Mouse (Mus musculus): ENCODE data around the gene Ambn. TPM values are rescaled to one million over a fixed set of nuclear protein-coding genes. Genes with fewer than 3 reads are reported as not detected.
A peak's percentile ranks its signal among the peaks of the same experiment; 100 is the strongest.
"Not testable (repeated sequence)": the region's sequence is repeated elsewhere in the genome, so short reads cannot be mapped to it uniquely, and the experiment has no call there.

Gene Ambn
- polyA plus RNA-seq (2014; fragmentation: Nextera tagmentation; extraction: Ambion mirVana), result 0.70 and 0.94 TPM in 2 replicates

- 68% methylated on average over 3 of the region's 3 CpGs for WGBS
- DNase-seq (ENCODE audit: low spot score) (no peak), ATAC-seq (replicated peaks; ENCODE audit: insufficient number of reproducible peaks, low FRiP score, low TSS enrichment, low read depth) (no peak)
- H3K27ac ChIP-seq (replicated peaks; ENCODE audit: low read depth, low read length), result no peak within 1 kb of the TSS
- no peak within 1 kb of the TSS for H3K4me2 ChIP-seq (ENCODE audit: low read depth, low read length)
- no peak within 1 kb of the TSS for H3K4me3 ChIP-seq (ENCODE audit: low read depth, low read length)
- H3K4me1 ChIP-seq (ENCODE audit: control insufficient read depth, insufficient read depth, low read length), result no peaks in the 10 kb centered on the region
- no peaks in the 10 kb centered on the region for H3K36me3 ChIP-seq (replicated peaks; ENCODE audit: control insufficient read depth, insufficient read depth, low read depth, low read length)
- no peaks in the 10 kb centered on the region for H3K9me3 ChIP-seq (replicated peaks; ENCODE audit: control insufficient read depth, low read length)
- no peak within 1 kb of the TSS for H3K9ac ChIP-seq (replicated peaks; ENCODE audit: low read length)
- H3K27me3 ChIP-seq (ENCODE audit: control insufficient read depth, insufficient read depth, low read length), result no peaks in the 10 kb centered on the region
Measured at GRCm38 (mm10) chr5:88455691-88456090, at the start of gene Ambn. TSS of gene Ambn (plus strand) at chr5:88455991.

DNA sequence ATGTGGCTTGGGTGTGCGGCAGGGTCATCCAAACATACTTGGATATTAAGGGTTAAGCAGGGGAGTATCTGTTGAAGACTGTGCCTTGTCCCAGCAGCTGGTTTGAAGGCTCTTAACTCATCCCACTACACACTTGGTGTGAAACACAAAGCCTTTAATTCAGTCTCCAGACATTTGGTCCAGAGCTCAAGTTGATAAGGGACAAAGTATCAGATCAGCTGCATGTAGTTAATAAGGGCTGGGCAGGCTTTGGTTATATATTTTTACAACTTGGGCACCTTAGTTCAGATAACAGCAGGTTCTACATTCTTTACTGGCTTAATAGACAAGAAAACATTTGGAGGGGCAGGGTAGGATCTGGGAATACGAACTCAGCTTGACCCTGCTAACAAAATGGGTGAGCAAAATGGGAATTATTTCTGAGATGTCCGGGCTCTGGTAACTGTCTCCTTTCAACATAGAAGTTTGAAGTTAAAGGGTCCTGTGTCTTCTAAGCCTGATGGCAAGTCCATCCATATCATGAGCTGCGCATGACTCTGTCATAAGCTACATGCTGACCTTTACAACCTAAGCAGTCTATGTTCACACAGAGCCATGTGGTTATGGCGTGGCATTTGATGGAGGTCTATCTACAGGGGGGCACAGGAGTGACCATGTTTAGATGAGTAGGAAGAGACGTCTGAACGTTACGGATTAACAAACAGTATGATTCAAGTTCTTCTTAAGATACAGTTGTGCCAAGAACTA is 35.3 kb upstream of the Ambn start:
- no peak overlapping the region for H3K4me3 ChIP-seq (ENCODE audit: low read depth, low read length)
- DNase-seq (ENCODE audit: low spot score), result no peak
- no peaks in the 10 kb centered on the region for H3K27me3 ChIP-seq (ENCODE audit: control insufficient read depth, insufficient read depth, low read length)
- H3K27ac ChIP-seq (replicated peaks; ENCODE audit: low read depth, low read length), result no peak overlapping the region
- 90% methylated on average over 8 of the region's 8 CpGs for WGBS
- no peak overlapping the region for H3K4me2 ChIP-seq (ENCODE audit: low read depth, low read length)
- H3K36me3 ChIP-seq (replicated peaks; ENCODE audit: control insufficient read depth, insufficient read depth, low read depth, low read length), result no peaks in the 10 kb centered on the region
- no peaks in the 10 kb centered on the region for H3K4me1 ChIP-seq (ENCODE audit: control insufficient read depth, insufficient read depth, low read length)
- H3K9me3 ChIP-seq (replicated peaks; ENCODE audit: control insufficient read depth, low read length), result no peaks in the 10 kb centered on the region
- ATAC-seq (replicated peaks; ENCODE audit: insufficient number of reproducible peaks, low FRiP score, low TSS enrichment, low read depth), result no peak
- no peak overlapping the region for H3K9ac ChIP-seq (replicated peaks; ENCODE audit: low read length)

DNA sequence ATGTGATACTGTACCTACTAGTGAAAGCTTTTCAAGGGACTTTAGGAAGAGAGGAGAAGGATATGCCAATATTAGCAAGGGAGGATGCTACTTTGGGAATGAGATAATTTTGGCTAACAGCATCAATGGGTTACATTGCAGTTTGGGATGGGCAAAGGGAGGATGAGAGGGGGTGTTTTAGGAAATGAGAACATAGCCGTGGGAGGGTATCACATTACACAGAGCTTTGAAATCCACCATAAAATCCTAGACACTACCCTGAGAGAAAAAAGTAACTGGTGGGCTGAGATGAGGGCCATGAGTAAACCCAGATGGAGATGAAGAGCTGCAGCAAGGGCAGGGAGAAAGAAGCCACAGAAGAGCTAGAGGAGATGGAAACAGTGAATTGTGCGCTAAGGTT is 30.9 kb upstream of the Ambn start:
- H3K27ac ChIP-seq (replicated peaks; ENCODE audit: low read depth, low read length); H3K36me3 ChIP-seq (replicated peaks; ENCODE audit: control insufficient read depth, insufficient read depth, low read depth, low read length); H3K9me3 ChIP-seq (replicated peaks; ENCODE audit: control insufficient read depth, low read length); DNase-seq (ENCODE audit: low spot score); H3K9ac ChIP-seq (replicated peaks; ENCODE audit: low read length); H3K4me2 ChIP-seq (ENCODE audit: low read depth, low read length); H3K4me3 ChIP-seq (ENCODE audit: low read depth, low read length); ATAC-seq (replicated peaks; ENCODE audit: insufficient number of reproducible peaks, low FRiP score, low TSS enrichment, low read depth); H3K4me1 ChIP-seq (ENCODE audit: control insufficient read depth, insufficient read depth, low read length); H3K27me3 ChIP-seq (ENCODE audit: control insufficient read depth, insufficient read depth, low read length): not testable (repeated sequence)
- 69% methylated on average over 2 of the region's 2 CpGs for WGBS

- H3K27ac ChIP-seq (replicated peaks; ENCODE audit: low read depth, low read length), result no peak overlapping the region
- H3K4me2 ChIP-seq (ENCODE audit: low read depth, low read length), result no peak overlapping the region
- no peaks in the 10 kb centered on the region for H3K27me3 ChIP-seq (ENCODE audit: control insufficient read depth, insufficient read depth, low read length)
- no peak overlapping the region for H3K9ac ChIP-seq (replicated peaks; ENCODE audit: low read length)
- H3K4me3 ChIP-seq (ENCODE audit: low read depth, low read length), result no peak overlapping the region
- no peaks in the 10 kb centered on the region for H3K36me3 ChIP-seq (replicated peaks; ENCODE audit: control insufficient read depth, insufficient read depth, low read depth, low read length)
- no peaks in the 10 kb centered on the region for H3K4me1 ChIP-seq (ENCODE audit: control insufficient read depth, insufficient read depth, low read length)
- ATAC-seq (replicated peaks; ENCODE audit: insufficient number of reproducible peaks, low FRiP score, low TSS enrichment, low read depth) (peak; percentile 59; the same call in 1 of the 2 replicates), DNase-seq (ENCODE audit: low spot score) (no peak)
- H3K9me3 ChIP-seq (replicated peaks; ENCODE audit: control insufficient read depth, low read length), result no peaks in the 10 kb centered on the region
- 79% methylated on average over 1 of the region's 1 CpGs for WGBS
Measured at GRCm38 (mm10) chr5:88426753-88427152, 29.0 kb upstream of the Ambn start.

GRCm38 (mm10) chr5:88467471-88467870 is 11.7 kb downstream of the Ambn start:
- H3K4me2 ChIP-seq (ENCODE audit: low read depth, low read length), result no peak overlapping the region
- H3K4me3 ChIP-seq (ENCODE audit: low read depth, low read length), result no peak overlapping the region
- 95% methylated on average over 2 of the region's 2 CpGs for WGBS
- H3K27ac ChIP-seq (replicated peaks; ENCODE audit: low read depth, low read length), result no peak overlapping the region
- no peaks in the 10 kb centered on the region for H3K9me3 ChIP-seq (replicated peaks; ENCODE audit: control insufficient read depth, low read length)
- no peaks in the 10 kb centered on the region for H3K36me3 ChIP-seq (replicated peaks; ENCODE audit: control insufficient read depth, insufficient read depth, low read depth, low read length)
- H3K27me3 ChIP-seq (ENCODE audit: control insufficient read depth, insufficient read depth, low read length), result no peaks in the 10 kb centered on the region
- no peak for DNase-seq (ENCODE audit: low spot score)
- no peak overlapping the region for H3K9ac ChIP-seq (replicated peaks; ENCODE audit: low read length)
- no peak for ATAC-seq (replicated peaks; ENCODE audit: insufficient number of reproducible peaks, low FRiP score, low TSS enrichment, low read depth)
- no peaks in the 10 kb centered on the region for H3K4me1 ChIP-seq (ENCODE audit: control insufficient read depth, insufficient read depth, low read length)

DNA sequence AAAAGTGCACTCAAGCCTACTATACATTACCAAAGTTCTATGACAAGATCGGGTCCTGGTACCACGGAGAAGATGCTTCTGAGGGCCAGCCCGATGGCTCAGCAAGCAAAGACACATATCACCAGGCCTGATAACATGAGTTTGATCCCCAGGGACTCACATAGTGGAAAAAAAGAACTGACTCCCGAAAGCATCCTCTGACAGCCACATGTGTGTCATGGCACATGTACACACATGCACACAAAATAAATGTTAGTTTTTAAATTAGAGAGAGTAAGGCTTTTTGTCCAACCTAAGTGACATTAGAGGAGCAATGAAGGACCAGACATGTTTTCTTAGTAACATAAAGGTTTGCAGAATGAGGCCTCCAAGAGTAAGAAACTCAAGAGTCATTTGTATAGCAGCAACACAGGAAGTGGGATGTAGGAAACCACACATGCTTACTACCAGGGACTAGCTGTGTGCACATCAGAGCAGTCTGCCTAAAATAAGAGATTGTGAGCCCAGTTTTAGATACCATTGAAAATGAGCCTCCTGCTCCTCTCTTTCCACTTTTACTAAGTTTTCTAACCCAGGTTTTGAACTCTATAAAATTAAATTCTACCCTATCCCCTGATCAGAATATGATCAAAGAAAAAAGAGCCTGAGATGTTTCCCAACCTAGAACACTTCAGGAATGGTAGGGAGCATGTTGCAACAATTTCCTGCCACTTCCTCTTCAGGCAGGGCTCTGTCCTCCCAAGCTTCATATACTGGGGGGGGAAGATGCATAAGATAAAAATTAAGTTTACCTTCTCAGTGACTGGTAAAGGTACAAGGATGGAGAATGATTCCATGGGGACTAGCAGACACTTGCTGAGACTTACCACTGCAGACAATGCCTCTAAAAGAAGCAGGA is 13.3 kb downstream of the Ambn start:
- Histone ChIP-seq H3K36me3 (replicated peaks; ENCODE audit: control insufficient read depth, insufficient read depth, low read depth, low read length) (no peaks in the 10 kb centered on the region), H3K4me3 (ENCODE audit: low read depth, low read length) (no peak overlapping the region), H3K9ac (replicated peaks; ENCODE audit: low read length) (no peak overlapping the region), H3K4me2 (ENCODE audit: low read depth, low read length) (no peak overlapping the region), H3K27me3 (ENCODE audit: control insufficient read depth, insufficient read depth, low read length) (no peaks in the 10 kb centered on the region), H3K27ac (replicated peaks; ENCODE audit: low read depth, low read length) (no peak overlapping the region), H3K4me1 (ENCODE audit: control insufficient read depth, insufficient read depth, low read length) (no peaks in the 10 kb centered on the region), H3K9me3 (replicated peaks; ENCODE audit: control insufficient read depth, low read length) (no peaks in the 10 kb centered on the region)
- whole genome bisulfite sequencing, result 86% methylated on average over 4 of the region's 4 CpGs
- no peak for ATAC-seq (replicated peaks; ENCODE audit: insufficient number of reproducible peaks, low FRiP score, low TSS enrichment, low read depth)
- no peak for DNase-seq (ENCODE audit: low spot score)

DNA sequence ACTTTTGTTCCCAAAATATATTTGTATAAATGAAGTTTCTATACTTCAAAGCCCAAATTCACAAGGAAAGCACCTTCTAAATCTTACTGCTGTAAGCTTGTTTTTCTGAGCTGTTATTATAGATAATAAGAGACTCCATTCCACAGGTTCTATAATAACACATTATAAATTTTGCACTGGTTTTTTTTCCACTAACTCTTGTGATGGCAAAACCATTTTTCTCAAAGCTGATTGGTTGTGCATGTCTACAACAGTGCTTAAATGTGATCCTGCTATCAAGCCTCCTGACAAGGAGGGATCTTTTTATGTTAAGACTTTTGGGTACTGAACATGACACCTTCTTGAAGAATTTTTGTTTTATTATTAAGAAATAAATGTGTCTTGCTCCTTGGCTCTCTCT is 31.9 kb downstream of the Ambn start, which contains the start of gene Enam:
Gene Enam, plus strand, starts transcription at position 301 of the 400 bp plus-strand sequence.
- no peaks in the 10 kb centered on the region for H3K27me3 ChIP-seq (ENCODE audit: control insufficient read depth, insufficient read depth, low read length)
- H3K9ac ChIP-seq (replicated peaks; ENCODE audit: low read length), result no peak within 1 kb of the TSS
- no peaks in the 10 kb centered on the region for H3K9me3 ChIP-seq (replicated peaks; ENCODE audit: control insufficient read depth, low read length)
- H3K4me1 ChIP-seq (ENCODE audit: control insufficient read depth, insufficient read depth, low read length), result no peaks in the 10 kb centered on the region
- H3K4me3 ChIP-seq (ENCODE audit: low read depth, low read length), result no peak within 1 kb of the TSS
- H3K27ac ChIP-seq (replicated peaks; ENCODE audit: low read depth, low read length), result no peak within 1 kb of the TSS
- H3K4me2 ChIP-seq (ENCODE audit: low read depth, low read length), result no peak within 1 kb of the TSS
- H3K36me3 ChIP-seq (replicated peaks; ENCODE audit: control insufficient read depth, insufficient read depth, low read depth, low read length), result no peaks in the 10 kb centered on the region
- no peak for DNase-seq (ENCODE audit: low spot score)
- no peak for ATAC-seq (replicated peaks; ENCODE audit: insufficient number of reproducible peaks, low FRiP score, low TSS enrichment, low read depth)

- Histone ChIP-seq H3K27ac (replicated peaks; ENCODE audit: low read depth, low read length) (no peak overlapping the region), H3K4me1 (ENCODE audit: control insufficient read depth, insufficient read depth, low read length) (no peaks in the 10 kb centered on the region), H3K27me3 (ENCODE audit: control insufficient read depth, insufficient read depth, low read length) (no peaks in the 10 kb centered on the region), H3K9ac (replicated peaks; ENCODE audit: low read length) (no peak overlapping the region), H3K4me3 (ENCODE audit: low read depth, low read length) (no peak overlapping the region), H3K36me3 (replicated peaks; ENCODE audit: control insufficient read depth, insufficient read depth, low read depth, low read length) (no peaks in the 10 kb centered on the region), H3K4me2 (ENCODE audit: low read depth, low read length) (no peak overlapping the region), H3K9me3 (replicated peaks; ENCODE audit: control insufficient read depth, low read length) (no peaks in the 10 kb centered on the region)
- ATAC-seq (replicated peaks; ENCODE audit: insufficient number of reproducible peaks, low FRiP score, low TSS enrichment, low read depth) (no peak), DNase-seq (ENCODE audit: low spot score) (no peak)
- 76% methylated on average over 2 of the region's 2 CpGs for WGBS
Measured at GRCm38 (mm10) chr5:88489004-88489403, 33.2 kb downstream of the Ambn start.

Measured in embryonic facial prominence, embryonic 11.5 days (tissue).